Mouse (Mus musculus): ENCODE data around the gene Pvalb. TPM values are rescaled to one million over a fixed set of nuclear protein-coding genes. Genes with fewer than 3 reads are reported as not detected.

The Pvalb gene
- polyA plus RNA-seq, 1 experiment from 2014 or later: not detected

DNA sequence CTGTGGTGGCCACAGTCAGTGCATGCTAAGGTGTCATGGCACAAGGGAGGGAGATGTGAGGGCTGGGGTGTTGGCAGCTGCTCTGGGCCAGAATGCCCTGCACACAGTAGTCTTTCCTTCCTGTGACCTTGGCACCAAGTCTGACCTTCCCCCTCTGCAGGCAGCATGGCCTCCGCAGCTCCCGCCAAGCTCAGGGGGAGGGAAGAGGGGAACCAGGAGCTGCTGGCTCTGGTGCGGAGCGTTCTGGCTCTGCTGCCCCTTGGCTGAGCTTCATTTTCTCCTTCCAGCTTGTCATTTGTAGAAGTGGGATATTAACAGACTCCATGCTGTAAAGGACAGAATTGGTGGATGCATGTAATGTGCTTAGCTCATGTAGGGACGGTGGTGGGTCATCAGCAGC lies 47.9 kb downstream of the Pvalb start:
- no peak overlapping the region for H3K27ac ChIP-seq (ENCODE audit: low read depth, low read length)
- 88% methylated on average over 5 of the region's 5 CpGs for WGBS
- H3K9ac ChIP-seq (ENCODE audit: low read length): no peak overlapping the region
- no peak overlapping the region for H3K4me3 ChIP-seq (ENCODE audit: low read depth, low read length)
- no peak for ATAC-seq (ENCODE audit: insufficient read depth, low FRiP score, low TSS enrichment)
- DNase-seq (ENCODE audit: low spot score): no peak
- H3K4me2 ChIP-seq (ENCODE audit: low read depth): no peak overlapping the region
- 0 out of 2 replicates have a peak, but pooled peaks cover 3% of the 10 kb centered on the region for H3K4me1 ChIP-seq (ENCODE audit: control insufficient read depth, insufficient read depth, low read length)
- no peaks in the 10 kb centered on the region for H3K27me3 ChIP-seq (ENCODE audit: control insufficient read depth, insufficient read depth, low read length)
- H3K9me3 ChIP-seq (ENCODE audit: control insufficient read depth, low read length): no peaks in the 10 kb centered on the region
- H3K36me3 ChIP-seq (ENCODE audit: control insufficient read depth, insufficient read depth, low read length): no peaks in the 10 kb centered on the region

DNA sequence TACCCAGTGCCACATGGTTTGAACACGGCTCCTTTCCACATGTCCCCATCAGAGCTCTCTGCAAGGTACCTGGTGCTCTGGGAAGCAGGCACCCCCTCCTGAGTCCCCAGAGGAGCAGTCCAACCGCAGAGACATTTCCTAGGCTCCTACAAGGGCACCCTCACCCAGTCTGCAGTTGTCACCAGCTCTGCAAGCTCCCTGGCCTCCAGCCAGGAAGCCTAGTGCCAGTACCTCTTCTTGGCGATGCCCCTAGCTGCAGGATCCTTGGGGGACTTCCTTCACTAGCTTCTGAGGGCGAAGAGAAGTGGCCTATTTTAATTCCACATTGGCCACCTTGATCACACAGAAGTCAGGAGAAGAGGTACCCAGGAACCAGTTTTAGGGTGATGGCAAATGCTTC lies 48.4 kb downstream of the Pvalb start:
- WGBS: 72% methylated on average over 4 of the region's 4 CpGs
- no peaks in the 10 kb centered on the region for H3K9me3 ChIP-seq (ENCODE audit: control insufficient read depth, low read length)
- H3K27me3 ChIP-seq (ENCODE audit: control insufficient read depth, insufficient read depth, low read length): no peaks in the 10 kb centered on the region
- DNase-seq (ENCODE audit: low spot score) (no peak), ATAC-seq (ENCODE audit: insufficient read depth, low FRiP score, low TSS enrichment) (no peak)
- no peak overlapping the region for H3K4me3 ChIP-seq (ENCODE audit: low read depth, low read length)
- H3K36me3 ChIP-seq (ENCODE audit: control insufficient read depth, insufficient read depth, low read length): no peaks in the 10 kb centered on the region
- no peak overlapping the region for H3K4me2 ChIP-seq (ENCODE audit: low read depth)
- no peak overlapping the region for H3K27ac ChIP-seq (ENCODE audit: low read depth, low read length)
- no peak overlapping the region for H3K9ac ChIP-seq (ENCODE audit: low read length)
- 0 out of 2 replicates have a peak, but pooled peaks cover 3% of the 10 kb centered on the region for H3K4me1 ChIP-seq (ENCODE audit: control insufficient read depth, insufficient read depth, low read length)

GRCm38 (mm10) chr15:78157330-78157729 lies 48.9 kb downstream of the Pvalb start:
- H3K9me3 ChIP-seq (ENCODE audit: control insufficient read depth, low read length): no peaks in the 10 kb centered on the region
- H3K27ac ChIP-seq (ENCODE audit: low read depth, low read length): no peak overlapping the region
- DNase-seq (ENCODE audit: low spot score): no peak
- H3K4me1 ChIP-seq (ENCODE audit: control insufficient read depth, insufficient read depth, low read length): 0 out of 2 replicates have a peak, but pooled peaks cover 3% of the 10 kb centered on the region
- H3K27me3 ChIP-seq (ENCODE audit: control insufficient read depth, insufficient read depth, low read length): no peaks in the 10 kb centered on the region
- no peak overlapping the region for H3K4me2 ChIP-seq (ENCODE audit: low read depth)
- 83% methylated on average over 8 of the region's 8 CpGs for WGBS
- no peak for ATAC-seq (ENCODE audit: insufficient read depth, low FRiP score, low TSS enrichment)
- H3K4me3 ChIP-seq (ENCODE audit: low read depth, low read length): no peak overlapping the region
- no peaks in the 10 kb centered on the region for H3K36me3 ChIP-seq (ENCODE audit: control insufficient read depth, insufficient read depth, low read length)
- H3K9ac ChIP-seq (ENCODE audit: low read length): no peak overlapping the region

- H3K4me3 ChIP-seq (ENCODE audit: low read depth, low read length): no peak overlapping the region
- no peaks in the 10 kb centered on the region for H3K27me3 ChIP-seq (ENCODE audit: control insufficient read depth, insufficient read depth, low read length)
- H3K9ac ChIP-seq (ENCODE audit: low read length): no peak overlapping the region
- ATAC-seq (ENCODE audit: insufficient read depth, low FRiP score, low TSS enrichment) (no peak), DNase-seq (ENCODE audit: low spot score) (no peak)
- 0 out of 2 replicates have a peak, but pooled peaks cover 3% of the 10 kb centered on the region for H3K4me1 ChIP-seq (ENCODE audit: control insufficient read depth, insufficient read depth, low read length)
- no peaks in the 10 kb centered on the region for H3K9me3 ChIP-seq (ENCODE audit: control insufficient read depth, low read length)
- 88% methylated on average over 6 of the region's 6 CpGs for WGBS
- no peaks in the 10 kb centered on the region for H3K36me3 ChIP-seq (ENCODE audit: control insufficient read depth, insufficient read depth, low read length)
- H3K4me2 ChIP-seq (ENCODE audit: low read depth): no peak overlapping the region
- no peak overlapping the region for H3K27ac ChIP-seq (ENCODE audit: low read depth, low read length)
Observed at GRCm38 (mm10) chr15:78155421-78155820, 50.8 kb downstream of the Pvalb start.

DNA sequence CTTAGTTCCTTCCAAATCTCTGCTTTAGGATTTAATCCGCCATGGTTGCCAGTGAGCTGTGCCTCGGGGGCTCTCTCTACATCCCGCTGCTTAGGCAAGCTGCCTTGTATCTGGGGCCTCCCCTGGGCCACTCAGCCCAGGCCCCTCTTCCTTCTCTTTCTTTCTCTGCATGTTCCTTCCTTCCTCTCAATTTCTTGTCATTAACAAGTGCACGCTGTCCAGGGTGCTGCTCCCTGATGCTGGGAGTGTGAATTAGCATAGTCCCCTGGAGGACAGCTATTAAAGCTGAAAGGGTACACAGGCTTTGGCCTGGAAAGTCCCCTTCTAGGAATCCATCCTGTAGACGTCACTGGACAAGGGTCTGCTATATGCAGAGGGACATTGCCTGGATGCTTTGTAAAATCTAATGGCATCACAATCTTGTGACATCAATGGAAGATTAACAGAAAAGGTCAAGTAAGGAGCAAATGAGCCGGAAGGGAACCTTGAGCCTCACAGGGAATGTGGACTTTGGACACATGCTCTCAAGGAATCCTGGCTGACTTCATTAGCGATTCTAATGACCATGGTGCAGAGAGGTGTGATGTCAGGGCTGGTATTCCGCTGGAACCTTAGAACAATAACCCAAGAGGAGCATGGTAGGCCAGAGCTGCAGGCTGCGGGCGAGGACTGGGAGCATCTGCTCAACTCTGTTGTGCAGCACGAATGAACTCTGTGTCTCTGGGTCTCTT lies 53.0 kb downstream of the Pvalb start:
- Histone ChIP-seq H3K27me3 (ENCODE audit: control insufficient read depth, insufficient read depth, low read length) (no peaks in the 10 kb centered on the region), H3K36me3 (ENCODE audit: control insufficient read depth, insufficient read depth, low read length) (no peaks in the 10 kb centered on the region), H3K27ac (ENCODE audit: low read depth, low read length) (no peak overlapping the region), H3K4me2 (ENCODE audit: low read depth) (no peak overlapping the region), H3K9ac (ENCODE audit: low read length) (no peak overlapping the region), H3K9me3 (ENCODE audit: control insufficient read depth, low read length) (no peaks in the 10 kb centered on the region), H3K4me3 (ENCODE audit: low read depth, low read length) (no peak overlapping the region), H3K4me1 (ENCODE audit: control insufficient read depth, insufficient read depth, low read length) (0 out of 2 replicates have a peak, but pooled peaks cover 3% of the 10 kb centered on the region)
- WGBS: 45% methylated on average over 11 of the region's 11 CpGs
- ATAC-seq (ENCODE audit: insufficient read depth, low FRiP score, low TSS enrichment): no peak
- no peak for DNase-seq (ENCODE audit: low spot score)

DNA sequence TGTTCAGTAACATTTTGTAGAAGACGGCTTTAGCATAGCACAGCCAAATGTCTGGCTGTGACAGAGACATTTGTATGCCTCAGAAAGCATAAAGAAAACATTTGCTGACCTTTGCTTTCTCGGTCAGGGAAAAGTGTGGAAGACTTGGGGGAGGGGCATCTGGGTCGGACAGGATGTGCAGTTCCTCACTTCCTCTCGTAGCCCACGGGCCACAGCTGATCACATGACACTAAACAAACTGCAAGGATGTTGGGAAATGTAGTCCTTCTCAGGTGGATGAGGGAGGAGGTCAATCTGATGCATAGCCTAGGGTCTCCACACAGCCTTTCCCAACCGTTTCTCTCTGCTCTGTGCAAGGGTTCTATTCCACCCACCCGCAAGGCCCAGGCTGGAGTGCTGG lies 57.6 kb downstream of the Pvalb start:
- H3K27me3 ChIP-seq (ENCODE audit: control insufficient read depth, insufficient read depth, low read length): no peaks in the 10 kb centered on the region

More for the DNA sequence above, 57.6 kb downstream of the Pvalb start:
- no peak overlapping the region for H3K9ac ChIP-seq (ENCODE audit: low read length)
- no peaks in the 10 kb centered on the region for H3K9me3 ChIP-seq (ENCODE audit: control insufficient read depth, low read length)
- 73% methylated on average over 7 of the region's 7 CpGs for WGBS
- no peak overlapping the region for H3K27ac ChIP-seq (ENCODE audit: low read depth, low read length)
- ATAC-seq (ENCODE audit: insufficient read depth, low FRiP score, low TSS enrichment) (no peak), DNase-seq (ENCODE audit: low spot score) (no peak)
- H3K4me2 ChIP-seq (ENCODE audit: low read depth): no peak overlapping the region
- no peaks in the 10 kb centered on the region for H3K36me3 ChIP-seq (ENCODE audit: control insufficient read depth, insufficient read depth, low read length)
- 0 out of 2 replicates have a peak, but pooled peaks cover 1% of the 10 kb centered on the region for H3K4me1 ChIP-seq (ENCODE audit: control insufficient read depth, insufficient read depth, low read length)
- no peak overlapping the region for H3K4me3 ChIP-seq (ENCODE audit: low read depth, low read length)

Other genes with a start within 250 kb of the Pvalb start
- 4.1 and 5.7 TPM in 2 replicates for gene Foxred2, start 249.7 kb downstream of the Pvalb start, polyA plus RNA-seq (2014; fragmentation: Nextera tagmentation; extraction: Ambion mirVana)
- 233 and 243 TPM in 2 replicates for gene Eif3d, start 235.6 kb downstream of the Pvalb start, polyA plus RNA-seq (2014; fragmentation: Nextera tagmentation; extraction: Ambion mirVana)
- gene Cacng2, start 86.4 kb downstream of the Pvalb start, polyA plus RNA-seq (2014; fragmentation: Nextera tagmentation; extraction: Ambion mirVana): 1.4 and 1.7 TPM in 2 replicates
- 115 and 119 TPM in 2 replicates for gene Ift27, start 32.3 kb downstream of the Pvalb start, polyA plus RNA-seq (2014; fragmentation: Nextera tagmentation; extraction: Ambion mirVana)
- gene Ncf4, start 38.4 kb upstream of the Pvalb start, polyA plus RNA-seq (2014; fragmentation: Nextera tagmentation; extraction: Ambion mirVana): 6.8 and 7.6 TPM in 2 replicates
- 0.37 and 0.70 TPM in 2 replicates for gene Csf2rb2, start 99.3 kb upstream of the Pvalb start, polyA plus RNA-seq (2014; fragmentation: Nextera tagmentation; extraction: Ambion mirVana)
- 1.8 and 5.4 TPM in 2 replicates for gene Csf2rb, start 119.4 kb upstream of the Pvalb start, polyA plus RNA-seq (2014; fragmentation: Nextera tagmentation; extraction: Ambion mirVana)
- not detected in 2 replicates for gene Tex33, start 189.5 kb upstream of the Pvalb start, polyA plus RNA-seq (2014; fragmentation: Nextera tagmentation; extraction: Ambion mirVana)
- 7.5 and 7.8 TPM in 2 replicates for gene Tst, start 199.5 kb upstream of the Pvalb start, polyA plus RNA-seq (2014; fragmentation: Nextera tagmentation; extraction: Ambion mirVana)
- 1.9 and 2.5 TPM in 2 replicates for gene Mpst, start 200.0 kb upstream of the Pvalb start, polyA plus RNA-seq (2014; fragmentation: Nextera tagmentation; extraction: Ambion mirVana)
- gene Kctd17, start 222.2 kb upstream of the Pvalb start, polyA plus RNA-seq (2014; fragmentation: Nextera tagmentation; extraction: Ambion mirVana): 74.6 and 78.1 TPM in 2 replicates

Measured in neural tube, embryonic 11.5 days (tissue).